Mouse (Mus musculus) CH12.LX (cell line): ENCODE measurements around the gene Clca4b.

Experiments used
- CTCF ChIP-seq, 2 experiments: IDR thresholded peaks in 1 of 2; conservative IDR thresholded peaks in 1 of 2; 2 replicates each; pipeline ENCODE4 v1.5.1; 2011 to 2012; ENCODE audit warnings: low read depth in 2 of 2, low read length in 2 of 2, improper control_type of control experiment in 1 of 2, inconsistent platforms in 1 of 2, mild to moderate bottlenecking in 1 of 2, moderate library complexity in 1 of 2
- EP300 ChIP-seq: IDR thresholded peaks from 2 replicates; pipeline ENCODE4 v1.6.1; 2011; ENCODE audit warnings: low read length, improper control_type of control experiment
- GABPA ChIP-seq: IDR thresholded peaks from 2 replicates; pipeline ENCODE4 v1.6.1; 2012; ENCODE audit warnings: low read depth, low read length, improper control_type of control experiment, inconsistent platforms; ENCODE audit not compliant: insufficient replicate concordance
- IRF4 ChIP-seq: IDR thresholded peaks from 2 replicates; pipeline ENCODE4 v1.6.1; 2014; ENCODE audit warnings: low read depth, mild to moderate bottlenecking, inconsistent platforms, low read length, improper control_type of control experiment
- MAZ ChIP-seq: IDR thresholded peaks from 2 replicates; pipeline ENCODE4 v1.6.1; 2012; ENCODE audit warnings: low read depth, mild to moderate bottlenecking, inconsistent platforms, low read length, improper control_type of control experiment, moderate library complexity
- POLR2A ChIP-seq: IDR thresholded peaks from 2 replicates; pipeline ENCODE4 v1.6.1; 2011; ENCODE audit warnings: low read depth, mild to moderate bottlenecking, improper control_type of control experiment, low read length
- POLR2AphosphoS2 ChIP-seq: IDR thresholded peaks from 2 replicates; pipeline ENCODE4 v1.6.1; 2011; ENCODE audit warnings: low read depth, low read length, improper control_type of control experiment
- USF1 ChIP-seq: IDR thresholded peaks from 2 replicates; pipeline ENCODE4 v1.6.1; 2014; ENCODE audit warnings: low read depth, mild to moderate bottlenecking, inconsistent platforms, low read length, improper control_type of control experiment
- ZC3H11A ChIP-seq: IDR thresholded peaks from 2 replicates; pipeline ENCODE4 v1.6.1; 2012; ENCODE audit warnings: low read depth, mild to moderate bottlenecking, inconsistent platforms, low read length, improper control_type of control experiment

DNA sequence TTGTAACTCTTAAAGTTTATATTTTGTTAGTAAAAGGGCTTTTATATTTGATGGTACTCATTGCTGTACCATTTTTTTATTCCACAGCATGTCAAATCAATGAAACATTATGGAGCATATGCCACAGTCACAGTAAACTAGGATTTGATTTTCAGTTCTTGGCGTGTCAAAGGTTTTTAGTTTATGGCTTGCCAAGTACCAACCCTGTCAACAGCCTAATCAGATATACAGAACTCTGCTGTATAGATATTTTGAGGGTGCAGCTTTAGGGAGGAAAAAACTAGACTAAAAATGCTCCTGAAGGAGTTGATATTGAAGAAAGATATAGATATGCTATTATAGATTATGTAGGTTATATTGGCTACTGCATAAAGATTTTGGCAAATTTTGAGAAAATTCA is 37.4 kb upstream of the Clca4b start:
- TF ChIP-seq ZC3H11A (no peak), CTCF (conservative IDR thresholded peaks at IDR 0.05 in 1 of 2, IDR thresholded peaks at IDR 0.05 in 1 of 2; ENCODE audit: low read depth in 2 of 2, low read length in 2 of 2) (no peak), POLR2A (no peak), IRF4 (no peak), GABPA (no peak), POLR2AphosphoS2 (no peak), EP300 (no peak), USF1 (no peak), MAZ (no peak)
